Mouse (Mus musculus) C2C12 (cell line): Measurements from ENCODE around the gene Mef2d.

Experiments used
- CTCF ChIP-seq: IDR thresholded peaks from one replicate; pipeline ENCODE4 v1.5.1; 2011; ENCODE audit not compliant: control insufficient read depth, insufficient read depth, insufficient read length
- MYOD1 ChIP-seq: IDR thresholded peaks from one replicate; pipeline ENCODE4 v1.6.1; 2011; ENCODE audit warnings: low read depth; ENCODE audit not compliant: control insufficient read depth, insufficient read length
- MYOG ChIP-seq: IDR thresholded peaks from one replicate; pipeline ENCODE4 v1.6.1; 2011; ENCODE audit not compliant: control insufficient read depth, insufficient read length; ENCODE audit errors: extremely low read depth
- USF1 ChIP-seq: IDR thresholded peaks from one replicate; pipeline ENCODE4 v1.6.1; 2011; ENCODE audit warnings: low read depth, mild to moderate bottlenecking, control low read depth, moderate library complexity

DNA sequence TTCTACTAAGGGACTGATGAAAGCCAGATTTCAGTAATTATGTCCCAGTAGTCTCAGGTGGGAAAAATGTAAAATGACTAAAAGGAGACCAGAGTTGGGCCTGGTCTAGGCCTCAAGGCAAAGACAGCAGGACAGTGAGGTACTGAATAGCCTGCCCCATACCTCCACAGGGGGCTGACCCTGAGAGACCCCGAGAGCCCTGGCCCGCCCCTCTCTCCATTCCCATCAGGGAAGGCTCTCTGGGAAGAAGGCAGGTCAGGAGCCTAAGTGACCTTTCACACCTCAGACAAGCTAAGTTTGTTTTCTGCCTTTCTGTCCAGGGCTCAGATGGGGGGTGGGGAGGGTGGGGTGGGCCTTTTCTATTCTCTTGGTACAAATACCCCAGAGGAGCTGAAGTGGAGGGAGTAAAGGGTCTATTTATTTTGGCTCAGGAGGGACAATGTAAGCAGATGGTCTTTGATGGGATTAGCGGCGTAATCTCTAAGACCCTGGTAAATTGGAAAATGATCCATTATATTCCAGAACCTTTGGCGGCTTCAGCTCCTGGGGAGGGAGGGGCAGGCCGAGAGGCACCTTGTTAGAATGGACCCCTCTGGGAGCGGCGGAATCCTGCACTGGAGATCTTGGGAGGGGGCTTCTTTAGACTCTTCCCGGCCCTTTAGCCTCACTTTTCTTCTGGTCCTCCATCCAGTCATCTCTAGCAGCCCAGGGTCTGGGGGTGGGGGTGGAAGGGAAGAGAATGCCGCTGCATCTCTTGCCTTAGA is 55.8 kb downstream of the Mef2d start:
- no peak for TF ChIP-seq CTCF
- TF ChIP-seq MYOD1, result no peak
- TF ChIP-seq USF1, result no peak
- TF ChIP-seq MYOG, result no peak
